Mouse (Mus musculus) forebrain, embryonic 11.5 days (tissue): ENCODE measurements around the gene Ttc28. TPM values are rescaled to one million over a fixed set of nuclear protein-coding genes. Genes with fewer than 3 reads are reported as not detected.

ENCODE experiments used
- ATAC-seq: fragments of 200-750 bp; cut with Nextera tagmentation; replicated peaks from 2 replicates; pipeline ENCODE4 v1.8.0; 2017; ENCODE audit warnings: moderate TSS enrichment; ENCODE audit not compliant: low FRiP score
- DNase-seq: peaks from one replicate; pipeline ENCODE4 v3.0.0-alpha.2; 2017; ENCODE audit warnings: low spot score
- H3K27ac ChIP-seq: fragments of 300-500 bp; sonication (generic); 2 replicates; pipeline ENCODE4 v1.5.1; 2014; ENCODE audit warnings: low read depth, low read length
- H3K27me3 ChIP-seq: fragments of 300-500 bp; sonication (generic); 2 replicates; pipeline ENCODE4 v1.6.1; 2014; ENCODE audit warnings: mild to moderate bottlenecking, low read length, mixed read lengths; ENCODE audit not compliant: control insufficient read depth, insufficient read depth
- H3K36me3 ChIP-seq: fragments of 300-500 bp; sonication (generic); 2 replicates; pipeline ENCODE4 v1.6.1; 2014; ENCODE audit warnings: mild to moderate bottlenecking, low read length, moderate library complexity, mixed read lengths; ENCODE audit not compliant: control insufficient read depth, insufficient read depth
- H3K4me1 ChIP-seq: fragments of 300-500 bp; sonication (generic); replicated peaks from 2 replicates; pipeline ENCODE4 v1.6.1; 2014; ENCODE audit warnings: low read length, mixed read lengths; ENCODE audit not compliant: control insufficient read depth, insufficient read depth
- H3K4me2 ChIP-seq: fragments of 300-500 bp; sonication (generic); 2 replicates; pipeline ENCODE4 v1.6.1; 2014; ENCODE audit warnings: low read depth, mild to moderate bottlenecking, low read length, moderate library complexity, mixed read lengths; ENCODE audit not compliant: severe bottlenecking
- H3K4me3 ChIP-seq: fragments of 300-500 bp; sonication (generic); 2 replicates; pipeline ENCODE4 v1.5.1; 2014; ENCODE audit warnings: low read depth, low read length
- H3K9ac ChIP-seq: fragments of 300-500 bp; sonication (generic); 2 replicates; pipeline ENCODE4 v1.6.1; 2014; ENCODE audit warnings: low read length
- H3K9me3 ChIP-seq: fragments of 300-500 bp; sonication (generic); 2 replicates; pipeline ENCODE4 v1.6.1; 2016; ENCODE audit warnings: low read length, mixed read lengths; ENCODE audit not compliant: control insufficient read depth
- WGBS: fragments of 180-500 bp; shearing (Covaris S2); extraction: QIAGEN DNeasy Blood & Tissue Kit; methylation state at CpG from one replicate; pipeline ENCODE4 v1.1.7; 2014; 5-methylcytosine and 5-hydroxymethylcytosine counted together
- microRNA counts: library from miRNA; unstranded; fragments of <30 nt; microRNA quantifications from one replicate; lab custom pipeline; 2015
- microRNA-seq: library from miRNA; unstranded; fragments of <30 nt; microRNA quantifications from one replicate; pipeline ENCODE4, GENCODE M21; 2016; ENCODE audit not compliant: insufficient number of aligned reads
- polyA plus RNA-seq: library from polyadenylated mRNA; unstranded; fragments of >200 nt; fragmentation: Nextera tagmentation; extraction: Ambion mirVana; gene quantifications from 2 replicates; pipeline ENCODE4 v1.2.1, GENCODE M21; 2014

The Ttc28 gene
- polyA plus RNA-seq, 1 experiment from 2014 or later = 19.9 TPM

- Histone ChIP-seq H3K4me2 (peak within 1 kb of the TSS; percentile 76), H3K4me1 (peaks cover 4% of the 10 kb centered on the region; the same call in 1 of the 2 replicates), H3K9me3 (no peaks in the 10 kb centered on the region; the same call in 1 of the 2 replicates), H3K27ac (peak within 1 kb of the TSS; percentile 60), H3K9ac (peak within 1 kb of the TSS; percentile 91), H3K4me3 (peak within 1 kb of the TSS; percentile 88), H3K36me3 (no peaks in the 10 kb centered on the region; the same call in 1 of the 2 replicates), H3K27me3 (no peaks in the 10 kb centered on the region)
- WGBS = under 1% methylated on average over 69 of the region's 78 CpGs
- DNase-seq = peak; percentile 100
- ATAC-seq = peak; percentile 98
These were observed 451.0 kb downstream of the Ttc28 start, which contains the start of gene Pitpnb for GRCm38 (mm10) chr5:111330417-111331098. Gene Pitpnb (plus strand): TSS chr5:111330763.

- Histone ChIP-seq H3K4me1 (peaks cover 4% of the 10 kb centered on the region; the same call in 1 of the 2 replicates), H3K36me3 (peaks cover 3% of the 10 kb centered on the region; the same call in 1 of the 2 replicates), H3K27me3 (no peaks in the 10 kb centered on the region), H3K9me3 (no peaks in the 10 kb centered on the region), H3K9ac (peak overlapping the region; percentile 91), H3K4me2 (peak overlapping the region; percentile 76), H3K27ac (peak overlapping the region; percentile 37; the same call in 1 of the 2 replicates), H3K4me3 (peak overlapping the region; percentile 88)
- ATAC-seq (no peak; the same call in 1 of the 2 replicates), DNase-seq (no peak)
- under 1% methylated on average over 14 of the region's 14 CpGs for WGBS
These were observed 451.5 kb downstream of the Ttc28 start for GRCm38 (mm10) chr5:111331099-111331435.

- 92% methylated on average over 8 of the region's 8 CpGs for WGBS
- Histone ChIP-seq H3K36me3 (peaks cover 6% of the 10 kb centered on the region; the same call in 1 of the 2 replicates), H3K4me3 (no peak overlapping the region), H3K27ac (no peak overlapping the region), H3K4me2 (no peak overlapping the region), H3K9ac (no peak overlapping the region), H3K9me3 (no peaks in the 10 kb centered on the region), H3K27me3 (no peaks in the 10 kb centered on the region), H3K4me1 (peaks cover 4% of the 10 kb centered on the region; the same call in 1 of the 2 replicates)
- DNase-seq (no peak), ATAC-seq (no peak)
These were observed 456.5 kb downstream of the Ttc28 start for GRCm38 (mm10) chr5:111335939-111336691.

MicroRNAs encoded within 50 kb of the gene (microRNA counts, 519-probe panel; counts per million panel counts)
- microRNA mmu-miR-701 (lab: Ali Mortazavi, UCI) = 31.2 counts per million

Small RNA genes within 50 kb of the gene (microRNA-seq; reads per million reads assigned to microRNA genes)
- 162 reads per million, percentile 42 among the genes with 10 or more reads in this experiment for gene Mir701

Other genes with a start within 250 kb of the Ttc28 start
- 68.9 and 78.2 TPM in 2 replicates for gene Noc4l, start 226.4 kb upstream of the Ttc28 start, polyA plus RNA-seq
- 41.9 and 43.0 TPM in 2 replicates for gene Ddx51, start 226.4 kb upstream of the Ttc28 start, polyA plus RNA-seq
- gene Ep400, start 109.1 kb upstream of the Ttc28 start, polyA plus RNA-seq = 59.0 and 76.8 TPM in 2 replicates
- gene Pus1, start 99.1 kb upstream of the Ttc28 start, polyA plus RNA-seq = 23.2 and 23.5 TPM in 2 replicates
- 39.4 and 42.8 TPM in 2 replicates for gene Ulk1, start 69.7 kb upstream of the Ttc28 start, polyA plus RNA-seq
- 18.6 TPM in 2 replicates for gene Hscb, start 40.0 kb upstream of the Ttc28 start, polyA plus RNA-seq
- gene Chek2, start 39.8 kb upstream of the Ttc28 start, polyA plus RNA-seq = 38.2 and 45.6 TPM in 2 replicates